Mouse (Mus musculus) MEL (cell line): ENCODE measurements around the gene Dhps. TPM values are rescaled to one million over a fixed set of nuclear protein-coding genes. Genes with fewer than 3 reads are reported as not detected.

Source experiments
- DNase-seq: peaks from one replicate; pipeline ENCODE4 v3.0.0; 2011; ENCODE audit warnings: low read depth, low spot score
- H3K27ac ChIP-seq: 2 replicates; pipeline ENCODE4 v1.5.1; 2012; ENCODE audit warnings: low read depth, mild to moderate bottlenecking, control low read depth, low read length, moderate library complexity; ENCODE audit not compliant: control insufficient read depth
- H3K27me3 ChIP-seq, 2 experiments: fragments of 150-350 bp in 1 of 2; sonication (generic) in 1 of 2; 2 replicates each; pipeline ENCODE4 v1.6.1; 2012; ENCODE audit warnings: low read length in 2 of 2, mild to moderate bottlenecking in 2 of 2, improper control_type of control experiment in 1 of 2, moderate library complexity in 1 of 2; ENCODE audit not compliant: insufficient read depth in 2 of 2, control insufficient read depth in 1 of 2
- H3K36me3 ChIP-seq, 2 experiments: 2 replicates each; pipeline ENCODE4 v1.6.1; 2012 to 2014; ENCODE audit warnings: low read length in 2 of 2, improper control_type of control experiment in 1 of 2, inconsistent platforms in 1 of 2, mild to moderate bottlenecking in 1 of 2; ENCODE audit not compliant: insufficient read depth in 2 of 2, control insufficient read depth in 1 of 2
- H3K4me1 ChIP-seq, 2 experiments: fragments of 150-350 bp in 1 of 2; sonication (generic) in 1 of 2; 2 replicates each; pipeline ENCODE4 v1.6.1; 2012; ENCODE audit warnings: low read length in 2 of 2, improper control_type of control experiment in 1 of 2, mild to moderate bottlenecking in 1 of 2; ENCODE audit not compliant: insufficient read depth in 2 of 2, control insufficient read depth in 1 of 2
- H3K4me3 ChIP-seq, 2 experiments: fragments of 150-350 bp in 1 of 2; sonication (generic) in 1 of 2; 2 replicates each; pipeline ENCODE4 v1.5.1; 2012; ENCODE audit warnings: low read depth in 2 of 2, low read length in 2 of 2, mild to moderate bottlenecking in 2 of 2, moderate library complexity in 2 of 2, control low read depth in 1 of 2, improper control_type of control experiment in 1 of 2; ENCODE audit not compliant: control insufficient read depth in 1 of 2, insufficient read depth in 1 of 2
- H3K79me2 ChIP-seq: 2 replicates; pipeline ENCODE4 v1.6.1; 2012; ENCODE audit warnings: mild to moderate bottlenecking, low read length, moderate library complexity; ENCODE audit not compliant: control insufficient read depth, poor library complexity, insufficient read depth
- H3K9ac ChIP-seq: 2 replicates; pipeline ENCODE4 v1.6.1; 2012; ENCODE audit warnings: low read depth, mild to moderate bottlenecking, control low read depth, low read length, moderate library complexity; ENCODE audit not compliant: control insufficient read depth, poor library complexity, severe bottlenecking
- H3K9me3 ChIP-seq: fragments of 150-350 bp; sonication (generic); replicated peaks from 2 replicates; pipeline ENCODE4 v1.6.1; 2012; ENCODE audit warnings: mild to moderate bottlenecking, low read length, improper control_type of control experiment, moderate library complexity; ENCODE audit not compliant: insufficient read depth
- BHLHE40 ChIP-seq: IDR thresholded peaks from 2 replicates; pipeline ENCODE4 v1.6.1; 2012; ENCODE audit warnings: low read depth, mild to moderate bottlenecking, inconsistent platforms, low read length, improper control_type of control experiment, borderline replicate concordance
- CHD2 ChIP-seq: IDR thresholded peaks from 2 replicates; pipeline ENCODE4 v1.6.1; 2011; ENCODE audit warnings: low read length, improper control_type of control experiment
- E2F4 ChIP-seq: IDR thresholded peaks from 2 replicates; pipeline ENCODE4 v1.6.1; 2011; ENCODE audit warnings: low read depth, low read length, improper control_type of control experiment, borderline replicate concordance
- ELF1 ChIP-seq: IDR thresholded peaks from 2 replicates; pipeline ENCODE4 v1.6.1; 2014; ENCODE audit warnings: low read depth, mild to moderate bottlenecking, inconsistent platforms, low read length, improper control_type of control experiment, moderate library complexity
- GABPA ChIP-seq: IDR thresholded peaks from 2 replicates; pipeline ENCODE4 v1.6.1; 2012; ENCODE audit warnings: low read depth, mild to moderate bottlenecking, inconsistent platforms, low read length, improper control_type of control experiment, moderate library complexity
- GATA1 ChIP-seq: IDR thresholded peaks from 2 replicates; pipeline ENCODE4 v1.6.1; 2011; ENCODE audit warnings: low read depth, low read length, improper control_type of control experiment
- HCFC1 ChIP-seq: IDR thresholded peaks from 2 replicates; pipeline ENCODE4 v1.6.1; 2012; ENCODE audit warnings: low read depth, mild to moderate bottlenecking, inconsistent platforms, low read length, improper control_type of control experiment, moderate library complexity
- KAT2A ChIP-seq: conservative IDR thresholded peaks from 2 replicates; pipeline ENCODE4 v1.6.1; 2012; ENCODE audit warnings: low read depth, low read length, improper control_type of control experiment, inconsistent platforms
- MAX ChIP-seq: IDR thresholded peaks from 2 replicates; pipeline ENCODE4 v1.6.1; 2011; ENCODE audit warnings: low read length, improper control_type of control experiment
- MAZ ChIP-seq: IDR thresholded peaks from 2 replicates; pipeline ENCODE4 v1.6.1; 2012; ENCODE audit warnings: low read depth, mild to moderate bottlenecking, inconsistent platforms, low read length, improper control_type of control experiment
- POLR2A ChIP-seq, 2 experiments: IDR thresholded peaks; 2 replicates each; pipeline ENCODE4 v1.6.1; 2011 to 2012; ENCODE audit warnings: low read length in 2 of 2, mild to moderate bottlenecking in 2 of 2, control low read depth in 1 of 2, improper control_type of control experiment in 1 of 2, low read depth in 1 of 2, moderate library complexity in 1 of 2; ENCODE audit not compliant: control insufficient read depth in 1 of 2, insufficient read depth in 1 of 2, poor library complexity in 1 of 2
- POLR2AphosphoS2 ChIP-seq: IDR thresholded peaks from 2 replicates; pipeline ENCODE4 v1.6.1; 2011; ENCODE audit warnings: low read length, improper control_type of control experiment
- POLR2AphosphoS5 ChIP-seq: IDR thresholded peaks from 2 replicates; pipeline ENCODE4 v1.6.1; 2012; ENCODE audit warnings: low read depth, borderline replicate concordance, mild to moderate bottlenecking, inconsistent platforms, low read length, moderate library complexity, mixed read lengths
- RAD21 ChIP-seq: IDR thresholded peaks from 2 replicates; pipeline ENCODE4 v1.6.1; 2011; ENCODE audit warnings: mild to moderate bottlenecking, low read depth, low read length, improper control_type of control experiment
- RCOR1 ChIP-seq: IDR thresholded peaks from 2 replicates; pipeline ENCODE4 v1.6.1; 2012; ENCODE audit warnings: low read depth, mild to moderate bottlenecking, inconsistent platforms, low read length, improper control_type of control experiment
- SIN3A ChIP-seq: IDR thresholded peaks from 2 replicates; pipeline ENCODE4 v1.6.1; 2012; ENCODE audit warnings: low read length, improper control_type of control experiment, inconsistent platforms
- SMC3 ChIP-seq: IDR thresholded peaks from 2 replicates; pipeline ENCODE4 v1.6.1; 2011; ENCODE audit warnings: low read depth, low read length, improper control_type of control experiment
- TAL1 ChIP-seq: IDR thresholded peaks from 2 replicates; pipeline ENCODE4 v1.6.1; 2012; ENCODE audit warnings: mild to moderate bottlenecking, inconsistent platforms, low read length, moderate library complexity, mixed read lengths
- TBP ChIP-seq: IDR thresholded peaks from 2 replicates; pipeline ENCODE4 v1.8.0; 2011; ENCODE audit warnings: low read depth, low read length, improper control_type of control experiment
- TCF12 ChIP-seq: IDR thresholded peaks from 2 replicates; pipeline ENCODE4 v1.6.1; 2014; ENCODE audit warnings: low read depth, mild to moderate bottlenecking, inconsistent platforms, low read length, improper control_type of control experiment, moderate library complexity
- ZC3H11A ChIP-seq: IDR thresholded peaks from 2 replicates; pipeline ENCODE4 v1.6.1; 2012; ENCODE audit warnings: low read depth, mild to moderate bottlenecking, inconsistent platforms, low read length, improper control_type of control experiment
- ZKSCAN1 ChIP-seq: IDR thresholded peaks from 2 replicates; pipeline ENCODE4 v1.6.1; 2012; ENCODE audit warnings: low read depth, mild to moderate bottlenecking, inconsistent platforms, low read length, improper control_type of control experiment, moderate library complexity
- ZMIZ1 ChIP-seq: IDR thresholded peaks from 2 replicates; pipeline ENCODE4 v1.6.1; 2012; ENCODE audit warnings: low read depth, mild to moderate bottlenecking, inconsistent platforms, low read length, improper control_type of control experiment, moderate library complexity
- ZNF384 ChIP-seq: IDR thresholded peaks from 2 replicates; pipeline ENCODE4 v1.6.1; 2012; ENCODE audit warnings: low read depth, mild to moderate bottlenecking, inconsistent platforms, low read length, improper control_type of control experiment
- polyA plus RNA-seq, 2 experiments: library from polyadenylated mRNA; stranded (reverse) in 1 of 2; unstranded in 1 of 2; fragments of >175 nt in 1 of 2; fragments of >200 nt in 1 of 2; gene quantifications; 2 replicates each; pipeline versions ENCODE4 v1.2.1 to v1.2.4; 2012; ENCODE audit warnings: low replicate concordance in 2 of 2, low read depth in 1 of 2; ENCODE audit not compliant: insufficient read length in 2 of 2, insufficient read depth in 1 of 2, missing spikeins in 1 of 2
- total RNA-seq: library from RNA; depleted of rRNA; stranded (reverse); fragments of 300-350 nt; gene quantifications from 2 replicates; pipeline ENCODE4 v1.2.3, GENCODE M21; 2012

Gene Dhps
- total and polyA plus RNA-seq, 3 experiments: 44.6 to 68.3 TPM; not detected in 1

- no peak for DNase-seq
- no peak overlapping the region for H3K4me3 ChIP-seq
Observed at GRCm38 (mm10) chr8:85095566-85095965, 24.0 kb downstream of the Dhps start.

GRCm38 (mm10) chr8:85096196-85096595 is 24.6 kb downstream of the Dhps start:
- no peaks in the 10 kb centered on the region for H3K9me3 ChIP-seq
- no peak for TF ChIP-seq POLR2AphosphoS5
- no peak overlapping the region for H3K27ac ChIP-seq
- H3K4me3 ChIP-seq: no peak overlapping the region
- H3K79me2 ChIP-seq: no peaks in the 10 kb centered on the region
- H3K27me3 ChIP-seq: no peaks in the 10 kb centered on the region
- H3K9ac ChIP-seq: no peak overlapping the region
- H3K4me1 ChIP-seq: peaks cover 0 to 3% of the 10 kb centered on the region in 2 experiments; a peak in 1 of 4 replicates
- H3K36me3 ChIP-seq: peaks cover 0 to 3% of the 10 kb centered on the region in 2 experiments; a peak in 1 of 4 replicates
- no peak for DNase-seq

More at GRCm38 (mm10) chr8:85095566-85095965, 24.0 kb downstream of the Dhps start:
- Histone ChIP-seq H3K79me2 (no peaks in the 10 kb centered on the region), H3K36me3 (peaks cover 0 to 3% of the 10 kb centered on the region in 2 experiments; a peak in 1 of 4 replicates), H3K27ac (no peak overlapping the region), H3K9me3 (no peaks in the 10 kb centered on the region), H3K9ac (no peak overlapping the region), H3K27me3 (no peaks in the 10 kb centered on the region)
- no peak for TF ChIP-seq TCF12
- no peak for TF ChIP-seq E2F4
- no peak for TF ChIP-seq CHD2
- TF ChIP-seq GABPA: no peak
- TF ChIP-seq ZKSCAN1: no peak
- TF ChIP-seq ZC3H11A: no peak
- no peak for TF ChIP-seq POLR2AphosphoS2
- TF ChIP-seq RAD21: no peak
- no peak for TF ChIP-seq GATA1
- no peak for TF ChIP-seq TBP
- TF ChIP-seq KAT2A: no peak
- TF ChIP-seq ZNF384: no peak
- TF ChIP-seq SIN3A: no peak
- TF ChIP-seq, all 39 proteins: peak for 0
- peaks cover 0 to 3% of the 10 kb centered on the region in 2 experiments; a peak in 1 of 4 replicates for H3K4me1 ChIP-seq

- Histone ChIP-seq H3K9ac (no peak overlapping the region), H3K4me3 (no peak overlapping the region), H3K9me3 (no peaks in the 10 kb centered on the region; the same call in 1 of the 2 replicates), H3K27me3 (no peaks in the 10 kb centered on the region), H3K36me3 (peaks cover 0 to 3% of the 10 kb centered on the region in 2 experiments; a peak in 1 of 4 replicates), H3K27ac (no peak overlapping the region), H3K4me1 (peaks cover 0 to 3% of the 10 kb centered on the region in 2 experiments; a peak in 1 of 4 replicates), H3K79me2 (no peaks in the 10 kb centered on the region)
- DNase-seq: no peak
- TF ChIP-seq TBP (no peak), POLR2A (IDR thresholded peaks at IDR 0.05; ENCODE audit: control insufficient read depth in 1 of 2, insufficient read depth in 1 of 2, low read depth in 1 of 2, low read length in 2 of 2, poor library complexity in 1 of 2) (no peak), MAX (no peak), SMC3 (no peak), SIN3A (no peak), BHLHE40 (no peak), TAL1 (no peak), CHD2 (no peak), MAZ (no peak), ZMIZ1 (no peak), RCOR1 (no peak), ZC3H11A (no peak), E2F4 (no peak), HCFC1 (no peak), ELF1 (no peak), GATA1 (no peak)
Observed at GRCm38 (mm10) chr8:85096850-85097249, 25.3 kb downstream of the Dhps start.
